Mouse (Mus musculus) lung, embryonic 15.5 days (tissue): ENCODE data around the gene Adgrb2. TPM values are rescaled to one million over a fixed set of nuclear protein-coding genes. Genes with fewer than 3 reads are reported as not detected.
A peak's percentile ranks its signal among the peaks of the same experiment; 100 is the strongest.

ENCODE experiments used
- ATAC-seq: fragments of 200-750 bp; cut with Nextera tagmentation; 2 replicates; pipeline ENCODE4 v1.8.0; 2017; ENCODE audit warnings: moderate number of reproducible peaks, borderline replicate concordance; ENCODE audit not compliant: low FRiP score, low TSS enrichment; ENCODE audit errors: extremely low read depth
- H3K27ac ChIP-seq: fragments of 300-500 bp; sonication (generic); 2 replicates; pipeline ENCODE4 v1.5.1; 2015; ENCODE audit warnings: moderate library complexity, mild to moderate bottlenecking, inconsistent platforms
- H3K27me3 ChIP-seq: fragments of 300-500 bp; sonication (generic); 2 replicates; pipeline ENCODE4 v1.6.1; 2015; ENCODE audit warnings: inconsistent platforms
- H3K36me3 ChIP-seq: fragments of 300-500 bp; sonication (generic); 2 replicates; pipeline ENCODE4 v1.6.1; 2015; ENCODE audit warnings: inconsistent platforms
- H3K4me1 ChIP-seq: fragments of 300-500 bp; sonication (generic); 2 replicates; pipeline ENCODE4 v1.6.1; 2015; ENCODE audit warnings: inconsistent platforms
- H3K4me2 ChIP-seq: fragments of 300-500 bp; sonication (generic); 2 replicates; pipeline ENCODE4 v1.6.1; 2015; ENCODE audit warnings: inconsistent platforms, mild to moderate bottlenecking, moderate library complexity
- H3K4me3 ChIP-seq: fragments of 300-500 bp; sonication (generic); 2 replicates; pipeline ENCODE4 v1.5.1; 2015; ENCODE audit warnings: mild to moderate bottlenecking, inconsistent platforms
- H3K9ac ChIP-seq: fragments of 300-500 bp; sonication (generic); 2 replicates; pipeline ENCODE4 v1.6.1; 2015; ENCODE audit warnings: inconsistent platforms
- H3K9me3 ChIP-seq: fragments of 300-500 bp; sonication (generic); 2 replicates; pipeline ENCODE4 v1.6.1; 2016; ENCODE audit warnings: inconsistent platforms
- WGBS: fragments of 180-500 bp; shearing (Covaris S2); methylation state at CpG from one replicate; pipeline ENCODE4 v1.1.7; 2015; 5-methylcytosine and 5-hydroxymethylcytosine counted together
- polyA plus RNA-seq: library from polyadenylated mRNA; unstranded; fragments of >200 nt; fragmentation: Nextera tagmentation; extraction: Ambion mirVana; gene quantifications from 2 replicates; pipeline ENCODE4 v1.2.1, GENCODE M21; 2015

Adgrb2 gene
- polyA plus RNA-seq, 1 experiment from 2014 or later: 1.6 TPM

- H3K4me3 ChIP-seq: no peak overlapping the region
- H3K27me3 ChIP-seq: peaks cover 30% of the 10 kb centered on the region; the same call in 1 of the 2 replicates
- no peak overlapping the region for H3K9ac ChIP-seq
- no peak for ATAC-seq
- no peaks in the 10 kb centered on the region for H3K9me3 ChIP-seq
- no peaks in the 10 kb centered on the region for H3K36me3 ChIP-seq
- 85% methylated on average over 4 of the region's 4 CpGs for WGBS
- H3K4me2 ChIP-seq: no peak overlapping the region
- peaks cover 7% of the 10 kb centered on the region for H3K4me1 ChIP-seq
- no peak overlapping the region for H3K27ac ChIP-seq
Observed at GRCm38 (mm10) chr4:130010723-130011122, 26.1 kb downstream of the Adgrb2 start.

GRCm38 (mm10) chr4:130012234-130012633 lies 27.6 kb downstream of the Adgrb2 start:
- H3K4me2 ChIP-seq: no peak overlapping the region
- no peaks in the 10 kb centered on the region for H3K9me3 ChIP-seq
- no peak overlapping the region for H3K27ac ChIP-seq
- peaks cover 21% of the 10 kb centered on the region; the same call in 1 of the 2 replicates for H3K27me3 ChIP-seq
- no peak overlapping the region for H3K4me3 ChIP-seq
- no peak overlapping the region for H3K9ac ChIP-seq
- 71% methylated on average over 6 of the region's 6 CpGs for WGBS
- no peak for ATAC-seq
- no peaks in the 10 kb centered on the region for H3K4me1 ChIP-seq
- H3K36me3 ChIP-seq: no peaks in the 10 kb centered on the region

- H3K27ac ChIP-seq: no peak overlapping the region
- ATAC-seq: no peak
- H3K9me3 ChIP-seq: no peaks in the 10 kb centered on the region
- no peaks in the 10 kb centered on the region for H3K36me3 ChIP-seq
- H3K27me3 ChIP-seq: peaks cover 12% of the 10 kb centered on the region; the same call in 1 of the 2 replicates
- no peak overlapping the region for H3K4me2 ChIP-seq
- H3K4me1 ChIP-seq: no peaks in the 10 kb centered on the region
- 66% methylated on average over 10 of the region's 10 CpGs for WGBS
- H3K9ac ChIP-seq: no peak overlapping the region
- H3K4me3 ChIP-seq: no peak overlapping the region
Observed at GRCm38 (mm10) chr4:130013111-130013510, 28.4 kb downstream of the Adgrb2 start.

- Histone ChIP-seq H3K27me3 (no peaks in the 10 kb centered on the region; the same call in 1 of the 2 replicates), H3K36me3 (no peaks in the 10 kb centered on the region), H3K4me2 (no peak overlapping the region), H3K27ac (no peak overlapping the region), H3K4me1 (no peaks in the 10 kb centered on the region), H3K9me3 (no peaks in the 10 kb centered on the region), H3K9ac (no peak overlapping the region), H3K4me3 (no peak overlapping the region)
- ATAC-seq: no peak
- 66% methylated on average over 4 of the region's 4 CpGs for WGBS
Observed at GRCm38 (mm10) chr4:130016010-130016409, 31.3 kb downstream of the Adgrb2 start.

GRCm38 (mm10) chr4:130017036-130017674 lies 32.5 kb downstream of the Adgrb2 start:
- Histone ChIP-seq H3K4me2 (no peak overlapping the region), H3K4me1 (no peaks in the 10 kb centered on the region), H3K27me3 (no peaks in the 10 kb centered on the region; the same call in 1 of the 2 replicates), H3K9ac (no peak overlapping the region), H3K36me3 (no peaks in the 10 kb centered on the region), H3K4me3 (no peak overlapping the region), H3K27ac (no peak overlapping the region), H3K9me3 (no peaks in the 10 kb centered on the region)
- no peak for ATAC-seq
- 55% methylated on average over 18 of the region's 18 CpGs for WGBS

- no peak for ATAC-seq
- Histone ChIP-seq H3K4me3 (no peak overlapping the region), H3K27me3 (no peaks in the 10 kb centered on the region), H3K4me1 (no peaks in the 10 kb centered on the region), H3K27ac (no peak overlapping the region), H3K9me3 (no peaks in the 10 kb centered on the region), H3K4me2 (no peak overlapping the region), H3K9ac (no peak overlapping the region), H3K36me3 (no peaks in the 10 kb centered on the region)
- 78% methylated on average over 8 of the region's 8 CpGs for WGBS
Observed at GRCm38 (mm10) chr4:130022952-130023351, 38.3 kb downstream of the Adgrb2 start.

- Histone ChIP-seq H3K36me3 (no peaks in the 10 kb centered on the region), H3K27me3 (no peaks in the 10 kb centered on the region), H3K9me3 (no peaks in the 10 kb centered on the region), H3K27ac (no peak overlapping the region), H3K4me3 (no peak overlapping the region), H3K4me2 (no peak overlapping the region), H3K9ac (no peak overlapping the region), H3K4me1 (no peaks in the 10 kb centered on the region)
- no peak for ATAC-seq
- WGBS: 60% methylated on average over 10 of the region's 10 CpGs
Observed at GRCm38 (mm10) chr4:130023511-130024231, 39.0 kb downstream of the Adgrb2 start.

GRCm38 (mm10) chr4:130025544-130025943 lies 40.9 kb downstream of the Adgrb2 start:
- no peak overlapping the region for H3K27ac ChIP-seq
- no peaks in the 10 kb centered on the region for H3K4me1 ChIP-seq
- no peaks in the 10 kb centered on the region for H3K27me3 ChIP-seq
- H3K9me3 ChIP-seq: no peaks in the 10 kb centered on the region
- ATAC-seq: no peak
- no peaks in the 10 kb centered on the region for H3K36me3 ChIP-seq
- H3K9ac ChIP-seq: no peak overlapping the region
- 34% methylated on average over 8 of the region's 8 CpGs for WGBS
- no peak overlapping the region for H3K4me3 ChIP-seq
- no peak overlapping the region for H3K4me2 ChIP-seq

- Histone ChIP-seq H3K36me3 (no peaks in the 10 kb centered on the region), H3K9me3 (no peaks in the 10 kb centered on the region), H3K27ac (no peak overlapping the region), H3K4me2 (no peak overlapping the region), H3K9ac (no peak overlapping the region), H3K27me3 (peaks cover 20% of the 10 kb centered on the region; the same call in 1 of the 2 replicates), H3K4me3 (no peak overlapping the region), H3K4me1 (peaks cover 2% of the 10 kb centered on the region; the same call in 1 of the 2 replicates)
- no peak for ATAC-seq
- 59% methylated on average over 2 of the region's 2 CpGs for WGBS
Observed at GRCm38 (mm10) chr4:130031146-130031545, 46.5 kb downstream of the Adgrb2 start.

- ATAC-seq: no peak
- no peak overlapping the region for H3K4me3 ChIP-seq
- WGBS: 58% methylated on average over 7 of the region's 7 CpGs
- H3K4me2 ChIP-seq: no peak overlapping the region
- H3K9ac ChIP-seq: no peak overlapping the region
- peaks cover 20% of the 10 kb centered on the region; the same call in 1 of the 2 replicates for H3K27me3 ChIP-seq
- H3K27ac ChIP-seq: no peak overlapping the region
- H3K9me3 ChIP-seq: no peaks in the 10 kb centered on the region
- peaks cover 17% of the 10 kb centered on the region for H3K4me1 ChIP-seq
- no peaks in the 10 kb centered on the region for H3K36me3 ChIP-seq
Observed at GRCm38 (mm10) chr4:130033496-130033895, 48.8 kb downstream of the Adgrb2 start.

GRCm38 (mm10) chr4:130036112-130036511 lies 51.4 kb downstream of the Adgrb2 start:
- peak overlapping the region; percentile 75 for H3K27ac ChIP-seq
- H3K9me3 ChIP-seq: no peaks in the 10 kb centered on the region
- H3K9ac ChIP-seq: no peak overlapping the region
- peaks cover 20% of the 10 kb centered on the region; the same call in 1 of the 2 replicates for H3K27me3 ChIP-seq
- peak overlapping the region; percentile 51 for H3K4me2 ChIP-seq
- H3K4me3 ChIP-seq: 0 out of 2 replicates have a peak overlapping the region, but pooled peaks have one; percentile 0
- peaks cover 17% of the 10 kb centered on the region for H3K4me1 ChIP-seq
- WGBS: 5% methylated on average over 8 of the region's 8 CpGs
- H3K36me3 ChIP-seq: no peaks in the 10 kb centered on the region
- ATAC-seq: peak; percentile 21; the same call in 1 of the 2 replicates
